Mouse (Mus musculus) cortical plate, adult 2 months (tissue): Measurements from ENCODE around the gene Suv39h2.

Experiments
- CTCF ChIP-seq: fragments of 200-500 bp; IDR thresholded peaks from 2 replicates; pipeline ENCODE4 v1.5.1; 2011; ENCODE audit warnings: mild to moderate bottlenecking, control low read depth, low read length; ENCODE audit not compliant: insufficient read depth; ENCODE audit errors: extremely low read depth
- POLR2A ChIP-seq: fragments of 200-500 bp; IDR thresholded peaks from 2 replicates; pipeline ENCODE4 v1.6.1; 2011; ENCODE audit warnings: mild to moderate bottlenecking, low read length, control low read depth; ENCODE audit not compliant: insufficient read depth; ENCODE audit errors: extremely low read depth

GRCm38 (mm10) chr2:3420157-3420556, 54.7 kb downstream of the Suv39h2 start:
- TF ChIP-seq POLR2A (no peak), CTCF (no peak)
